Mouse (Mus musculus) adrenal gland, adult 8-10 months (tissue): ENCODE results near the gene Barhl1. TPM values are rescaled to one million over a fixed set of nuclear protein-coding genes. Genes with fewer than 3 reads are reported as not detected.

ENCODE experiments used
- DNase-seq: peaks from one replicate; pipeline ENCODE4 v3.0.0; 2022
- total RNA-seq, 4 experiments: library from RNA; stranded (reverse); gene quantifications; 2 replicates each; pipeline ENCODE4 v1.2.4; 2022

Barhl1 gene
- total RNA-seq: not detected

DNA sequence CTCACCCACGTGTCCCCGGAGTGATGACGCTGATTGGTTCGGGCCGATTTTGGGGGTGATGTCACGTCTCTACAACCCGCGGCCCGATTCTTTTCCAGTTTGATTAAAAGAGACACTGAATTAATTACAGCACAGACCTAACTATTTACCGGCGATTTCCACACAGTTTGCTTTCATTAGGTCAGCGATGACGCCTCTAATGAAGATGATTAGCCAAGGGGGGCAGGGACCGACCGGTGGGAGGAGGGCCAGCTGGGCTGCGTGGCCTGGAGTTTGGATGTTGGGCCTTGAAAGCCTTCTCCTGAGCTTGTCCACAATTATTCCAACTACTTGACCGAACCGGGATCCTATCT is at the start of gene Barhl1:
TSS of gene Barhl1 (minus strand) at position 156 of the 353 bp plus-strand sequence.
- DNase-seq: no peak

GRCm38 (mm10) chr2:28963565-28963964 is 47.1 kb upstream of the Barhl1 start:
- no peak for DNase-seq

- DNase-seq: no peak
Observed at GRCm38 (mm10) chr2:28961636-28962035, 45.2 kb upstream of the Barhl1 start.

DNA sequence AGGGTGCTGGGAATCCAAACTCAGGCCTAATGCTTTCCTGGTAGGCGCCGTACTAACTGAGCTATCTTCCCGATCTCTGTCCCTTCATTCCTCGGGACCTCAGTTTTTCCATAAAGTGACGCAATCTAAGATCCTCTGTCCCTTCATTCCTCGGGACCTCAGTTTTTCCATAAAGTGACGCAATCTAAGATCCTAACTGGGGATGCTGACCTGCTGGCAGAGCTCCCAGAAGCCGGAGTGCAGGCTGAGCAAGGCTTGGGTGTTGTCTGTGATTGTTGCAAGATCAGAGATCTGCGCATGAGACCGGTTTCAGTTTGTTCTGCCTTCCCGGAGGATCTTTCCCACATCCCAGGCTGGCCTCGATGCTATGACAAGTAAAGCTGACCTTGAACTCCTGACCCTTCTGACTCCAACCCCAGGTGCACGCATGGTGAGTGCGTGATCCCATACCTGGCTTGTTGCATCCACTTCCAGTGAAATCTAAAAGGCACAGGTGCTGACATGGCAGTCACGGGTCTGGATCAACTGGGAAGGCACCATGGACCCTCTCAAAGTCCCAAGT is 44.6 kb upstream of the Barhl1 start:
- DNase-seq: no peak

GRCm38 (mm10) chr2:28956874-28957273 is 40.4 kb upstream of the Barhl1 start:
- DNase-seq: no peak

DNA sequence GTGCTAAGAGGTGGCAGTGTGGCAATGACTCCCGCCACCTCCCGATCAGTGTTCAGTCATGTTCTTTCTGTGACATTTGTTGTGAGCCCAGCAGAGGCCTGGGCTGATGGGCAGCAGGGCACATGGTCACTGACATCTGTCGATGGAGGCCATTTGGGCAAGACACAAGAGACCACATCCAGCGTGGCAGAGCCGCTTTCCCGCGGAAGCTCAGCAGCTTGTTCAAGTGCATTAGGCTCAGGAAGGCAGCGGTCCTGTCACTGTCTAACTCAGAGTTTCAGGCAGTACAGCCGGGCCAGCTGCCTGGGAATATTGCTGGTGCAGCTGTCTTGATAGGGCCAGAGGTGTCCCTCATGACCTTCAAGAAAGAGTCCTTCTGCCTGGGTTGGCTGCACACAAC is 38.1 kb upstream of the Barhl1 start:
- DNase-seq: no peak

DNA sequence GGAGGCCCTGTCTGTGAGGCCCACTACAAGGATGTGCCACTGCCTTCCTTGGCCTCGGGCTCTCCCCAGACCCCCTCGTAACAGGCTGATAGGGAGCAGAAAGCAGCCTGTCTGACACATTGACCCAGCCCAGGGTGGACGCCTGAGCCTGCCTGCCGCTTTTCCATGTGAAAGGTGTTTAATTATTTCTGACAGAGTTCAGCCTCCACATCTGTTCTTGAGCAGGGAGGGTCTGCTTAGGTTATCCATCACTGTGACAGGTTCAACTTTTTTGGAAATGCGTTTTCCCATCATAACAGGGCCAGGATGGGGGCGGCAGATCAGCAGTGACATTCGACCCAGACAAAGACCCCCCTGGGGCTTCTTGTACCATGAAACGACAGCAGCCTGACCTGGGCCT is 36.5 kb upstream of the Barhl1 start:
- DNase-seq: no peak

DNA sequence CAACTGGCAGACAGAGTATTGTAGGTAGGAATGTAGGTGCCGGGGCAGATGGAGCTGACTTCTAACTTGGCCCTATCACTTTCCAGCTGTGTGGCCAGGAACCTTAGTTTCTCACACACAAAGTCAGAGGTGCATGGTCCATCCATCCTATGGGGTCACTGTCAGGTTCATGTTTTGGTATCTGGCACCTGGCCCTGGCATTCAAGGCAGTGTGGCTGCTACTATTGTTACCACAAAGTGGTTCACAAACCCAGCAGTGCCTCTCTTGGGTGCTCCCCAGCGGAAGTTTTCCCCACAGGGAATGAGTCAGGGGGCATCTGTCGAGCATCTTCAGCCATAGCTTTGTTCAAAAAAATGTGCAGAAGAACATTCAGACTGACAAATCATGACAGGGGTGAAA is 29.8 kb upstream of the Barhl1 start:
- DNase-seq: no peak

DNA sequence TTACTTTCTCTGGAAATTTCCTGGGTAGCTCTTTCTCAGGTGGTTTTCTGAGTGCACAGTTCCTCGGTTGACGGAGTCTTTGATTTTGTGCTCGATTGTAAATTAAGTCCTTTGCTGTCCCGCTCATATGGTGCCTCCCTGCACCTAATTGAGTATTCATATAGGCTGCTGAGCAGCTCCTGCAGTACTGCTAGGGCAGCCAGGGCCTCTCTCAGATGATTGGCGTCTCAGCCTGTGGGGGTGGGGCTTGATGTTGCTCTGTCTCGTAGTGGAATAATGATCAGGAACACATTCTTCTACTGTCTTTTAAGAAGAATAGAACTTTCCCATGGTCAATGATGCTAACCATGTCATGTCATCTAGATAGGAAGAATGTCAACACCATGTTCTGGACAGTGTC is 28.9 kb upstream of the Barhl1 start:
- no peak for DNase-seq

DNA sequence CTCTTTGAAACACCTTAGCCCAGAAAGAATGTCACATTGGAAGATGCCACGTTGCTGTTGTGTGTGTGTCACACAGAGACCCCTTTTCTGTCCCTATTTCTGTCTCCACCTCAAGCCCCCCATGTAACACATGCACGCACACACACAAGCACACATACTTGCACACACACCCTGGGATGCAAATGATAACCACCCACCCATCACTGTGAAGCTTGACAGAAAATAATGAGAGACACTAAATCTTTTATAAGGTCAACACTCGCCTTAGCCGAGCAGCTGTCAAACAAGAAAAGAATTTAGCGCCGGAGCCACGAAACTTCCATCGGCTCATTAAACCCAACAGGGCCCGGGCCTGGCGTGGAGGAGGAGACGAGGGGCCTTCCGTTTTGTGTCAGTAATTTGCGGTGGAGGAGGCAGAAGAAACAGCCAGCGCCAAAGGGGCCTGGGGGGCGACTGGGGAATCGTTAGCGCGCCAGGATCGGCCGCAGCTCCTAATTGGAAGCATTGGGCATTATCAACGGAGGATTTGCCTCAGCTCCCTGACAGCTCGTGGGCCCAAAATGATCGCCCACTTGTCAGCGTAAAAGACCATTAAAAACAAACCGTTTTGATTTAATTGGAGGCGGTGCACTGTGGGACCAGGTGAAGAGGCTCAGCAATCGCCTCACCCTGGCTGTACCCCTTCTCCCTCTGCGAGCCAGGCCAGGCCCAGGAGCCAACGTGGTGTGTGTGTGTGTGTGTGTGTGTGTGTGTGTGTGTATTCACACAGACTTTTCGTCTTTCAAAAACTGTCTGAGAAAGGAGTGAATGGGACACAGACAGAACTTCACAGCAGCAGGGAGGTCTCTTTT is 27.4 kb upstream of the Barhl1 start:
- no peak for DNase-seq

- DNase-seq: no peak
Observed at GRCm38 (mm10) chr2:28938997-28939396, 22.5 kb upstream of the Barhl1 start.

- no peak for DNase-seq
Observed at GRCm38 (mm10) chr2:28930571-28930970, 14.1 kb upstream of the Barhl1 start.

DNA sequence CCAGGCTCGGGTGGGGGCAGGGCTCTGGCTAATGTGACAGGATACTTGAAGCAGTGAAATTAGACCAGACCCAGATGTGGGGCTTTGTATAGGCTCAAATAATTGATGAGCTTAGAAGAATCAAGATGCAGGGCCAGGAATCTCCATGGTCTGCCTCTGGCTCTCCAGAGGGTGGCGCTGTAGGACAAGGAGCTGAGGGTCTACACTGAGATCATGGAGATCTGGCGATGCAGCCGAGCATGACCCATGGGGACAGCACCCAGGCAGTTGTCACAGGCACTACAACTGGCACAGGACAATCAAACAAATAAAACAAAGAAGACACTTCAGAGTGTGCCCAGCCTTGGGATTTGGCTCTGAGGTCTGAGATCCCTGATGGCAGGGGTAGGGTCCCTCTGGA is 7.4 kb upstream of the Barhl1 start:
- DNase-seq: peak; percentile 50

DNA sequence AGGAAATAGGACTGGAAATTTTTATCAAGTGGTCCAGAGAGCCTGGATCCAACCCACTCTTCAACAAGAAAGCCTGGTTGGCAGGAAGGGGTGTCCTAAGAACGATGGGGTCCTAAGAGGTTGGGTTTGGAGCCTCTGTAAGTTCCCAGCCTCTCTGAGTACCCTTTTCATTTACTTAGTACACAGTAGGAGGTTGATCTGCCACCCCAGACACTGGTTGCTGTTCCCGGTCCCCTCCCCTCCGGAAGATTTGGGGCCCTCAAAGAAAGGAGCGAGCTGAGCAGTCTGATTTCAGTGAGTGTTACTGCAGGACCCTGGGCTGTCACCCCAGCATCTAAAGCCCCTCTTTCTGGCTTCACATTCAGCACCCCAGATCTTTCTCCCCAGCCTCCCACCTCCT is 2.5 kb upstream of the Barhl1 start:
- DNase-seq: no peak

DNA sequence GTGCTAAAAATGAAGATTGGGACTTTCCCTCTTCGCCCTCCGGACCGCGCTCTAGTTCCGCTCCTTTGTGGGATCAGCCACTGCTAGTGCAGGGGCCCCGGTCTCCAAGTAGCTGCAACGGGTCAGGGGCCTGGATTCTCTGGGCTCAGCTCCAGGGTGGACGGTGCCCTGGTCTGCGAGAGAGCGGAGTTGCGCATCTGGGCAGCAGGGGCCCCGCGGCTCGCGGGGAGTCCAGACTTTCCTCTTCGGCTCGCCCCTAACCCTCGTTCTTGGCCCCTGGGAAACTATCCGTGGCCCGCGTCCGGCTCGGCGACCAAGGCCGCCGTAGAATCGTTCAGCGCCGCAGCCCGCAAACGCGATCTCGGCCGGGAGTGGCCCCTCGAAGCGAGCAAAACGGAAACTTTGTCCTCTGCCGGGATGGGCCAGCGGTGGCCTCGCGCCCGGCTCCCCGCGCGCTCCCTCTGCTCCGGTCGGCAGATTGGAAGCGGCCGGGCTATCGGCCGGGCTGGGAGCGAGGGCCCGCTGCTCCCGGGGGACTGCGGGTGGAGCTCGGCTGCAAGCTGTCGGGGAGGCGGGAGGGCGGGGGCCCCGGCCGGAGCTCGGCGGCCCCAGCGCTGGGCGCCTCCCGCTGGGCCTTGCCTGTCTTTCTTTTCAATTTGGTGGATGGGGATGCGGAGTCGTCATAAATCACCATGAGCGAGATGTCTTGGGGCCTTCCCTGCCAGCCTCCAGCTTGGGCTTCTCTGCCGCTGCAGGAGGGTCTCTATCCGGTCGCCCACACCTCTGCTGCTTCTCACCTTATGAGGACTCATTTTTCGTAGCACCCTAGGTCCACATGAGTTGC is 1.3 kb upstream of the Barhl1 start:
- no peak for DNase-seq

DNA sequence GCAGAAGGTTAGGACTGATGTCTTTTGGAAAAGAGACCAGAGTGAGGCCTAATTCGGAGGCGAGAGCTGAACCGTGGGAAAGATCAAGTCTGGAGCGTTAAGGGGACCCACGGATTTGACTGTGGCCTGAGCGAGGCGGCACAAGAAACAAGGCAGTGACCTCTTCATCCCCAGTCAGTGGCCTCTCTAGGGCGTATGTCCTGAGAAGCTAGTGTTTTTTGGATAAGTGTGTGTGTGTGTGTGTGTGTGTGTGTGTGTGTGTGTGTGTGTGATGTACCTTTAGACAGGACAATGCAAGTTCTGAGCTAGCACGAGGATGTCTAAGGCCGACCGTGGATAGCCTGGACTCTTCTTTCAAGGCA is 669 bp upstream of the Barhl1 start:
- DNase-seq: no peak

DNA sequence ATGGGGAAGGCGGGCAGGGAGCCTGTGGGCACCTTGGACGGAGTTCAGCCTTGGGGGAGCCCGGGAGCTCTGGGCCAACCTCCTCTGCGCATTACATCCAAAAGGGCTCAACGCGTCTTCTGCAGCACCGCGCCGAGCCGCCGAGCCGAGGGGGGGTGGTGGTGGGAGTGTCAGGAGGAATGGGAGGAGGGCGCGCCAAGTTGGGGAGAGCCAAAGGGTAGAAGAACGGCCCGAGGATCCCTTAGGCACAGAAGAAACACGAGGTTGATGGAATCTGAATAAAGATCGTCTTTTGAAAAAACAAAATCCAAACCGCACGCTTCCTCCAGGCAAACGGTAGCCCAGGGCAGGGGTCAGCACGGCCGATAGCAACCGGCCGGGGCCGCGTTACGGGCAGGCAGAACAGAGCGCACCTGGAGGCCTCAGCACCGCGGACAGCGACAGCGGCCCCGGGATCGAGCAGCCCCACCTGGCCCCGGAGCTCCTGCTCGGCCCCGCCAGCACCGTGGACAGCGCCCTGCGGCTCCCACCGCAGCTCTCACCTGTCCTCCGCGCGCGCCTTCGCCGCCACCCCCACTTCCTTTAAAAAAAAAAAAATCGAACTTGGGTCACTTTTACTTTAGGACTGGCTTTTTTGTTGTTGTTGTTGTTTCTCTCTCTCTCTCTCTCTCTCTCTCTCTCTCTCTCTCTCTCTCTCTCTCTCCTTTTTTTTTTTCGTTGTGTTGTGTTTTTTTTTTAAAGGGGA is 528 bp downstream of the Barhl1 start:
- peak; percentile 29 for DNase-seq

- DNase-seq: no peak
Observed at GRCm38 (mm10) chr2:28915104-28915738, 1.2 kb downstream of the Barhl1 start.

DNA sequence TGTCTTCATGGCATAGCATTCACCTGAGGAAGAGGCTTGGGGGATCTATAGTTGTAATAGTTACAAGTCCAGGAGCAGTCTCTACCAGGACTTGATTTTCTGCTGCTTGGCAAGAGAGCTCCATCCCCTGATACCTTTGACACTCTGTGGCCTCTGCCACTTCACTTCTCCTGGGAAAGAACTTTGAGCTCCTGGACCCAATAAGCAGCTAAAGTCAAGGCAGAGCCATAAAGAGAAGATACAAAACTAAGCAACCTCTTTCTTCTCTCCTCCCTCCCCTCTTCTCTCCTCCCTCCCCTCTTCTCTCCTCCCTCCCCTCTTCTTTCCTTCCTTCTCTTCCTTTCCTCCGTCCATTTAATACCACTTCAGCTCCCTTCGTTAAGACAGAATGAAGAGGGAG is 2.3 kb downstream of the Barhl1 start:
- no peak for DNase-seq

DNA sequence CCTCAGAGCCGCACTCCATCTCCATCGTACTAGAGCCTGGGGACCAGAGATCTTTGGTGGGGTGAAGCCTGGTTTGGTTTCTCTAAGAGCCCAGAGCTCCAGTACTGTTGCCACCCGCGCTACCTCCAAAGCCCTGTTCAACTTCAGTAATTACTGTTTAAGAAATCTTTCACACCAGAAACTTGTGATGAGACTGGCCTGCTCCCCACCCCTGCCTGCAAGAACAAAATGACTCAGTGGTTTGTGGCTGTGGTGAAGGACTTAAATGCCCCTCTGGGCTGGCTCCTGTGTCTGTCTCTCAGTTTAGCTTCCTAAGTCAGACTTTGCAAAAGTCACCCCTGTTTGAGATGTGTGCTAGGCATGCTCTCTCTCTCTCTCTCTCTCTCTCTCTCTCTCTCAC is 3.5 kb downstream of the Barhl1 start:
- DNase-seq: no peak

- no peak for DNase-seq
Observed at GRCm38 (mm10) chr2:28912039-28912700, 4.3 kb downstream of the Barhl1 start.
